Mouse (Mus musculus) small intestine, adult 2 months (tissue): Measurements from ENCODE around the gene Dhdds. TPM values are rescaled to one million over a fixed set of nuclear protein-coding genes. Genes with fewer than 3 reads are reported as not detected.

Source experiments
- H3K27ac ChIP-seq: fragments of 200-500 bp; 2 replicates; pipeline ENCODE4 v1.5.1; 2012; ENCODE audit warnings: low read depth, low read length, control low read depth, inconsistent platforms; ENCODE audit not compliant: insufficient read depth
- H3K27me3 ChIP-seq: fragments of 200-500 bp; 2 replicates; pipeline ENCODE4 v1.6.1; 2012; ENCODE audit warnings: mild to moderate bottlenecking, moderate library complexity, low read length, inconsistent platforms; ENCODE audit not compliant: control insufficient read depth, insufficient read depth
- H3K36me3 ChIP-seq: fragments of 200-500 bp; 2 replicates; pipeline ENCODE4 v1.6.1; 2012; ENCODE audit warnings: mild to moderate bottlenecking, low read length, control low read depth, inconsistent platforms; ENCODE audit not compliant: control insufficient read depth, insufficient read depth
- H3K4me1 ChIP-seq: fragments of 200-500 bp; 2 replicates; pipeline ENCODE4 v1.6.1; 2012; ENCODE audit warnings: low read length, inconsistent platforms, mixed read lengths; ENCODE audit not compliant: control insufficient read depth, insufficient read depth, insufficient read length
- H3K4me3 ChIP-seq: fragments of 200-500 bp; 2 replicates; pipeline ENCODE4 v1.5.1; 2012; ENCODE audit warnings: low read depth, mild to moderate bottlenecking, control low read depth, inconsistent platforms, low read length, moderate library complexity
- CTCF ChIP-seq: fragments of 200-500 bp; IDR thresholded peaks from 2 replicates; pipeline ENCODE4 v1.5.1; 2012; ENCODE audit warnings: low read depth, mild to moderate bottlenecking, control low read depth, inconsistent platforms, low read length, moderate library complexity, mixed read lengths; ENCODE audit not compliant: insufficient replicate concordance, insufficient read length; ENCODE audit errors: extremely low read depth
- POLR2A ChIP-seq: fragments of 200-500 bp; IDR thresholded peaks from 2 replicates; pipeline ENCODE4 v1.6.1; 2012; ENCODE audit warnings: low read depth, mild to moderate bottlenecking, control low read depth, inconsistent platforms, low read length, moderate library complexity
- WGBS: fragments of 180-500 bp; shearing (Covaris S2); methylation state at CpG from one replicate; pipeline ENCODE4 v1.1.7; 2018; 5-methylcytosine and 5-hydroxymethylcytosine counted together
- polyA plus RNA-seq: library from polyadenylated mRNA; depleted of rRNA; stranded (reverse); fragments of >200 nt; gene quantifications from 2 replicates; pipeline ENCODE4 v1.2.3, GENCODE M21; 2012

The Dhdds gene
- polyA plus RNA-seq, 1 experiment, result 16.0 TPM

DNA sequence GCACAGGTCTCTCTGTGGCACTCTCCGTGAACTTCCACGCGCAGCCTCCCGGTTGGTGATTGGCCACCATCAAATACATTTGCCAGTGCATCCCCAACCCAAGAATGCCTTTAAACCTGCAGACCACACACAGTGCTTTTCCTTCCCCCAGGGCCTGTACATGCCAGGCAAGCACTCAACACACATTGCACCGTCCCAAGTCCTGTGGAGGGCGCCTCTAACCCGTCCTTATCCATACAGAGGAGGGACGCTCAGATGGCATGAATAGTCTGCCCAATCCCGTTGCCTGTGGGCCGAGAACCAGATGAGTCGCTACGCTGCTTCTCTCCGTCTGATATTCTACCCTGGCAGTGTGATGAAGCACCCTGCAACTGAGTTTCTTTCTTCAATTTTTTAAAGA, 17.8 kb downstream of the Dhdds start:
- TF ChIP-seq CTCF (no peak), POLR2A (no peak)
- Histone ChIP-seq H3K4me3 (no peak overlapping the region), H3K4me1 (no peaks in the 10 kb centered on the region), H3K27ac (no peak overlapping the region), H3K36me3 (peaks cover 30% of the 10 kb centered on the region), H3K27me3 (no peaks in the 10 kb centered on the region)
- 93% methylated on average over 13 of the region's 13 CpGs for WGBS

DNA sequence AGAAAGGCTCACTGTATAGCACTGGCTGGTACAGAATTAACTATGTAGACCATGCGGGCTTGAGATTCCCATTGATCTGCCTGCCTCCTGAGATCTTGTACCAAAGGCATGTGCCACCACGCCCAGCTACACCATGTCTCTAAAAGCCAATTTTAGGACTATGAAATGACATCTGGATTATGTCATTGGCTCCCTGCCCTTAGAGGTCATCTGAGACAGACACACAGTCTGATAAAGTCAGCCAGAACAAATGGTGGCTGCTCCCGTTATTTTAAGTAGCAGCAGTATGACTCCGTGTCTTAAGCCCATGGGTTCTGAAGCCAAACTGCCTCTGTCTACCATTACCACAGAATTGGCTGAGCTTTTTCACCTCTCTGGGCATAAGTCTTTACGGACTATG, 20.2 kb downstream of the Dhdds start:
- Histone ChIP-seq H3K4me3 (no peak overlapping the region), H3K4me1 (no peaks in the 10 kb centered on the region), H3K36me3 (peaks cover 29% of the 10 kb centered on the region), H3K27me3 (no peaks in the 10 kb centered on the region), H3K27ac (no peak overlapping the region)
- WGBS, result 88% methylated on average over 5 of the region's 5 CpGs
- TF ChIP-seq POLR2A (no peak), CTCF (no peak)

DNA sequence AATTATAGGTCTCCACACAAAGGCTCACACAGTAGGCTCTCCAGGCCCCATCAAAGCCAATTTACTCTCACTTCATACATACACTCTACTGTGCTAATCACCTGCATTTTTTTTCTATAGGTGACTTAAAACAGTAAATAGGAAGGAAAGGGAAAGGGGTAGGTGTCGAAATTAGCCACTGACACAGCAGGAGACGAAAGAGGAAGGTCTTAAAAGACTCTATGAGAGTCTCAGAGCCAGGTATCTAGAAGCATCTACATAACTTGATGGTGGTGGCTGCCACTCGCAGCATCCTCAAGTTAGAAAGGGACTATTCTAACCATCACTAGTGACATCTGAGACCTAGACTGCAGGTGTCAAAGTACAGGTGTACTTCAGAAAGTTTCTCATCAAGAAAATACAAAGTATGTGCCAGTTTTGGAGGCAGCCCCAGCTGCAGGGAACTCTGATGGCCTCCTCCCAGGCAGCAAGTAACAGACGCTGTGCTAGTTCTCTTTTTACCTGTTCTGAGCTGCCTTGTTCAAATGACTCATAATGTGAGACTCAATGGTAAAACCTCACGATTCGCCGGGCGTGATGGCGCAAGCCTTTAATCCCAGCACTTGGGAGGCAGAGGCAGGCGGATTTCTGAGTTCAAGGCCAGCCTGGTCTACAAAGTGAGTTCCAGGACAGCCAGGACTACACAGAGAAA, 22.6 kb downstream of the Dhdds start:
- Histone ChIP-seq H3K36me3 (peaks cover 25% of the 10 kb centered on the region), H3K27ac (no peak overlapping the region), H3K27me3 (no peaks in the 10 kb centered on the region), H3K4me1 (no peaks in the 10 kb centered on the region), H3K4me3 (no peak overlapping the region)
- TF ChIP-seq CTCF, result no peak
- no peak for TF ChIP-seq POLR2A
- WGBS, result 87% methylated on average over 10 of the region's 10 CpGs

DNA sequence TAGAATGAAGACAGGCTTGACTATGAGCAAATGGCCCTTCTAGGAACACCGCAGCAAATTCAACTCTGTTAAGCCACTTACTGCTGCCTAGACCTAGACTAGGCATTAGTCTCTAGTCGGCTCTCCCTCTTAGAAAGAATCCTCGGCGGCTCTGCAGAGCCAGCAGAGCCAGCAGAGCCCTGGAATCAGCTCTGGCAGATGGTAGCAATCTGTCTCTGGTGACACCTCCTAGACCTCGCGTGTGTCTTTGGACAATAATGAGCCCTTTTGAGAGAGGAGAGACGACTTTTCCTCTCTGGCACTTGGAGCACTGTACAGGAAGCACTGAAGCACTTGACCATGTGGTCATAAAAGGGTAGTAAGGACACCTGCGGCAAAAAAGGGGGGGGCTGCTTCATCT, 29.0 kb downstream of the Dhdds start:
- Histone ChIP-seq H3K4me1 (peaks cover 7% of the 10 kb centered on the region; the same call in 1 of the 2 replicates), H3K27me3 (no peaks in the 10 kb centered on the region), H3K4me3 (no peak overlapping the region), H3K27ac (no peak overlapping the region), H3K36me3 (no peaks in the 10 kb centered on the region; the same call in 1 of the 2 replicates)
- 80% methylated on average over 8 of the region's 8 CpGs for WGBS
- no peak for TF ChIP-seq POLR2A
- TF ChIP-seq CTCF, result no peak

DNA sequence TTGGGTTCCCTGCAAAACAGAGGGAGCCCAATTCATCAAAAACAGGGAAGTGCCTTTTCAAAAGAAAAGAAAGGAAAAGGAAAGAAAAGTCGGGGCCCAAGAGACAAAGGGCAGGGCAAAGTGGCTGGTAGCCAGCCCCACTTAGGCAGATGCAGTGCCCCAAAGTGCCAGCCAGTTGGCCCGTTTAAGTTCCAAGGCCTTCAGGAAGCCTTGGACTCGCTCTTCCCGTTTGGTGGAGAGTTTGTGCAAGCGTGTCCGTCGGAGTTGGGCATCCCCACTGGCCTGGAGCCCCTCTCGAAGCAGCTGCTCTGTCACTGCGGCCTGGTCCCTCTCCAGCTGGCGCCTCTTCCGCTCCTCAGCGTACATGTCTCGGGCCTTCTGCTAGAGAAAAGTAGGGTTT, 29.8 kb downstream of the Dhdds start:
- H3K36me3 ChIP-seq, result 0 out of 2 replicates have a peak, but pooled peaks cover 3% of the 10 kb centered on the region

DNA sequence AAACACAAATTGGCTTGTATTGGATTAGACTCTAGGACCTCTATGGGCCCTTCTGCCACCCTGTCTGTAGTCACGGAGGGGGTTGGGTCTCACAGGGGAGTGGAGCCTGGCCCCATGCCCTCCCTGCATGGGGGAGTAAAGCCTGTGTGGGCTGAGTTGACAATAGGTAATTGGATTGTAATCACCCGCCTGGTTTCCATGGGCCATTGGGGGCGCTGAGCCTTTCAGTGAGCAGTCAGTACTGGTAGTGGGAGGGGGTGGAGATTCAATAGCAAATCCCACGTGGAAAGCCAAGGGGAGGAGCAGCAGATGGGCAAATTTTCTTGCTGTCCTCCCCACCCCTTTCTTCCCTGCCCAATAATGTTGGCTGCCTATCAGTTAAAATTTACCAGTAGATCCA, 30.5 kb downstream of the Dhdds start:
- WGBS, result 64% methylated on average over 4 of the region's 4 CpGs
- no peak overlapping the region for H3K4me3 ChIP-seq
- TF ChIP-seq POLR2A, result no peak
- no peak for TF ChIP-seq CTCF
- H3K4me1 ChIP-seq, result peaks cover 7% of the 10 kb centered on the region; the same call in 1 of the 2 replicates
- H3K27ac ChIP-seq, result no peak overlapping the region
- H3K27me3 ChIP-seq, result no peaks in the 10 kb centered on the region
- peaks cover 7% of the 10 kb centered on the region; the same call in 1 of the 2 replicates for H3K36me3 ChIP-seq

More for the DNA sequence above, 29.8 kb downstream of the Dhdds start:
- 63% methylated on average over 13 of the region's 13 CpGs for WGBS
- Histone ChIP-seq H3K4me1 (peaks cover 7% of the 10 kb centered on the region; the same call in 1 of the 2 replicates), H3K4me3 (no peak overlapping the region), H3K27ac (no peak overlapping the region), H3K27me3 (no peaks in the 10 kb centered on the region)
- no peak for TF ChIP-seq CTCF
- TF ChIP-seq POLR2A, result no peak

DNA sequence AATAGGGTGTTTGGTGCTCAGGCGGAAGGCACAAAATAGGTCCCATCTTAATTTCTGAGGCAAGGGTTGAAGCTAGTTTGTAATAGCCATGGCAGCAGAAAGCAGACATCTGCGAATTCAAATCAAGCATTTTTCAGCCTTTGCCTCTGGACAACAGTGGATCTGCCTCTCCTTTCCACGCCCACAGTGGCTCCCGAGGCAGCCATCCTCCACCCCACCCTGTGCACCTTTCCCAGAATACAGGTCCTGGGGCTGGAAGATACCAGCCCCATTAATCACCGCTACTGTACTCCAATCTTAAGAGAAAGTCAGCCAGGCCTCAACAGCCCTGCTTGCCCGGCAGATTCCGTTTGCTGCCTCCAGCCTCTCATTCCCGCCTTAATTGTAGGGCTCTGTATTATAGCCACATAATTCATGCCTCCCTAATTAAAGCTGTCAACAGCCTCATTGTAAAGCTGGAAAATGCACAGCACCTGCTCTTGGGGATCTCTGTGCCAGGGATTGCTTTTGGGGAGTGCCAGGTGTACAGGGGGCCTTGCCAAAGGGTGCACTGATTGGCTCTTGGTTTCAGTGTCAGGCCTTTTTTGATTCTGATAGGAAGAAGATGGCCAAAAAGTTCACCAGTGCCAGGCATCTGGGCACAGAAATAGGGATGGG, 31.5 kb downstream of the Dhdds start:
- TF ChIP-seq CTCF, result no peak
- Histone ChIP-seq H3K27ac (no peak overlapping the region), H3K4me3 (no peak overlapping the region), H3K36me3 (peaks cover 10% of the 10 kb centered on the region), H3K27me3 (no peaks in the 10 kb centered on the region), H3K4me1 (peaks cover 7% of the 10 kb centered on the region; the same call in 1 of the 2 replicates)
- WGBS, result 45% methylated on average over 8 of the region's 8 CpGs
